17 mouse cellular contexts compared by ENCODE assay signal in the genomic region with DNA sequence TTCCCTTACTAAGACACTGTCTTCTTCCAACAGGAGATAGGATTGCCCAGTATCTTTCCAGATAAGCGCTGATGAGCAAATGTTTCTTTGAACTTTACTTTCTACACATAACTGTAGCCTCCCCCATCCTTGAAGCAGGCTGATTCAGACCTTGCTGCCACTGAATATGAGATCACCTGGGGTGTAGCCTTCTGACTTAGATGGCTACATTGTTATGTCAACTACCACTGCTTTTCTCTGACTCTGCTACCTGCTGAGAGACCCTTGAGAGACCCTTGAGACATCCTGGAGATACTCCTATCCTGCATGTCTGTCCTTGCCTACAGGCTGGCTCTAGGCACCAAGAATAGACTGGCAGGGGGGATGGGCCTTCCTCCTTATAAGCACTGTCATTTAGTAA.
"Had no signal": no experiment of that assay in that cellular context is flagged by ENCODE, and none has a peak within 500 bp of the region (broad histone marks: within the 10 kb centered on the region; RNA-seq: fewer than 3 reads in every experiment).

No protein-coding gene starts in this region.

- ATAC-seq: lung, postnatal 0 days; midbrain, embryonic 13.5 days; midbrain, embryonic 15.5 days had no signal

- H3K4me1 ChIP-seq: lung, embryonic 15.5 days; megakaryocyte, embryonic 14.5 days; midbrain, embryonic 13.5 days; midbrain, embryonic 15.5 days; neural tube, embryonic 12.5 days had no signal

- H3K36me3 ChIP-seq: lung, embryonic 15.5 days; midbrain, embryonic 13.5 days; midbrain, embryonic 15.5 days; neural tube, embryonic 12.5 days had no signal

- H3K27ac ChIP-seq: lung, embryonic 15.5 days; macrophage; midbrain, embryonic 13.5 days; midbrain, embryonic 15.5 days; neural tube, embryonic 12.5 days had no signal

- H3K9ac ChIP-seq: lung, embryonic 15.5 days; midbrain, embryonic 13.5 days; midbrain, embryonic 15.5 days; neural tube, embryonic 12.5 days had no signal

- H3K27me3 ChIP-seq: lung, embryonic 15.5 days; megakaryocyte, embryonic 14.5 days; midbrain, embryonic 13.5 days; midbrain, embryonic 15.5 days; neural tube, embryonic 12.5 days had no signal

- DNase-seq: lung, adult 2 months; lung, postnatal 14 days; lung, postnatal 36 days; right cerebral cortex, postnatal 25 days; right cerebral cortex, postnatal 4 days; spleen, adult 18-20 months; thymus, adult 18-20 months; thymus, postnatal 14 days; thymus, postnatal 36 days had no signal

- H3K4me3 ChIP-seq: lung, embryonic 15.5 days; megakaryocyte, embryonic 14.5 days; midbrain, embryonic 13.5 days; midbrain, embryonic 15.5 days; neural tube, embryonic 12.5 days had no signal

- H3K9me3 ChIP-seq: lung, embryonic 15.5 days; megakaryocyte, embryonic 14.5 days; midbrain, embryonic 13.5 days; midbrain, embryonic 15.5 days; neural tube, embryonic 12.5 days had no signal

- H3K4me2 ChIP-seq: lung, embryonic 15.5 days; midbrain, embryonic 11.5 days; midbrain, embryonic 13.5 days; midbrain, embryonic 15.5 days; neural tube, embryonic 12.5 days had no signal
